Mouse (Mus musculus): ENCODE data around the gene Aurkb. TPM values are rescaled to one million over a fixed set of nuclear protein-coding genes. Genes with fewer than 3 reads are reported as not detected.

Gene Aurkb
- total and polyA plus RNA-seq, 3 experiments, result 120 to 170 (median 159) TPM

DNA sequence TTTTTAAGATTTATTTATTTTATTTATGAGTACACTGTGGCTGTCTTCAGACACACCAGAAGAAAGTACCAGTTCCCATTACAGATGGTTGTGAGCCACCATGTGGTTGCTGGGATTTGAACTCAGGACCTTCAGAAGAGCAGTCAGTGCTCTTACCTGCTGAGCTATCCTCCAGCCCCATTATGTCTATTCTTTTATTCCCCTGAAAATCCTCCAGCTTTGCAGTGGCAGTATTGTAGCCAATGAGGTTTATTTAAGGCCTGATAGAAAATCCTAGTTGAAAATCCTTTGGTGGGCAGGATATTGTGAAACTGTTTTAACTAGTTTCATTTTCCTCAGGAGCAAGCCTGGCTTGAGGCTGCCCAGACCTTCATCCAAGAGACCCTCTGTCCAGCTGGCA is 24.8 kb upstream of the Aurkb start:
- no peak for DNase-seq (ENCODE audit: low read depth, low spot score)
- peaks cover 7% of the 10 kb centered on the region in 2 experiments; a peak in 3 of 4 replicates for H3K36me3 ChIP-seq (ENCODE audit: control insufficient read depth in 1 of 2, insufficient read depth in 2 of 2, low read length in 2 of 2)

DNA sequence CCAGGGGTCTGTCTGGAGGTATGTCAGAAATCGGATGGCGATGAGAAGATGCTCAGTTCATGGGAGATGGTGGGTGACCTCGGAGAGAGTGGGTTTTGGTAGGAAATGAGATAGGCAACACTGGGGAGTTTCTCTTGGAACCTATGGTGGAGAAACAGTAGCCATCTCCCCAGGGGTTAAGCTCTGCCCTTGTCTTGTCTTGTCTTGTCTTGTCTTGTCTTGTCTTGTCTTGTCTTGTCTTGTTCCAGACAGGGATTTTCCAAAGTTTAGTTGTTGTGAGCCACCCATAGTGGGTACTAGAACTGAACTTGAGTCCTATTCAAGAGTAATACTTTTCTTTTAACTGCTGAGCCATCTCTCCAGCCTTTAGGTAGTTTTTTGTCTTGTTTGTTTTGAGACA is 18.9 kb upstream of the Aurkb start:
- Histone ChIP-seq H3K4me1 (ENCODE audit: control insufficient read depth in 1 of 2, insufficient read depth in 2 of 2, low read length in 2 of 2) (no peaks in the 10 kb centered on the region), H3K36me3 (ENCODE audit: control insufficient read depth in 1 of 2, insufficient read depth in 2 of 2, low read length in 2 of 2) (peaks cover 0 to 10% of the 10 kb centered on the region in 2 experiments; a peak in 2 of 4 replicates), H3K27me3 (ENCODE audit: control insufficient read depth in 1 of 2, insufficient read depth in 2 of 2, low read length in 2 of 2) (no peaks in the 10 kb centered on the region), H3K79me2 (ENCODE audit: control insufficient read depth, insufficient read depth, low read length, poor library complexity) (no peaks in the 10 kb centered on the region), H3K9me3 (replicated peaks; ENCODE audit: insufficient read depth, low read length) (no peaks in the 10 kb centered on the region), H3K9ac (ENCODE audit: control insufficient read depth, low read depth, low read length, poor library complexity, severe bottlenecking) (no peak overlapping the region), H3K27ac (ENCODE audit: control insufficient read depth, low read depth, low read length) (no peak overlapping the region), H3K4me3 (ENCODE audit: control insufficient read depth in 1 of 2, insufficient read depth in 1 of 2, low read depth in 2 of 2, low read length in 2 of 2) (no peak overlapping the region)
- TF ChIP-seq ZKSCAN1 (IDR thresholded peaks at IDR 0.05; ENCODE audit: low read depth, low read length) (no peak), NRF1 (IDR thresholded peaks at IDR 0.05; ENCODE audit: insufficient read depth, low read depth, low read length, poor library complexity, severe bottlenecking) (no peak), POLR2AphosphoS5 (IDR thresholded peaks at IDR 0.05; ENCODE audit: borderline replicate concordance, low read depth, low read length) (no peak), ELF1 (IDR thresholded peaks at IDR 0.05; ENCODE audit: low read depth, low read length) (no peak), TBP (IDR thresholded peaks at IDR 0.05; ENCODE audit: low read depth, low read length) (no peak), RCOR1 (IDR thresholded peaks at IDR 0.05; ENCODE audit: low read depth, low read length) (no peak), E2F4 (IDR thresholded peaks at IDR 0.05; ENCODE audit: borderline replicate concordance, low read depth, low read length) (no peak), SMC3 (IDR thresholded peaks at IDR 0.05; ENCODE audit: low read depth, low read length) (no peak), JUND (IDR thresholded peaks at IDR 0.05; ENCODE audit: low read depth, low read length) (no peak), KAT2A (conservative IDR thresholded peaks at IDR 0.05; ENCODE audit: low read depth, low read length) (no peak), RAD21 (IDR thresholded peaks at IDR 0.05; ENCODE audit: low read depth, low read length) (no peak), ZMIZ1 (IDR thresholded peaks at IDR 0.05; ENCODE audit: low read depth, low read length) (no peak), USF2 (IDR thresholded peaks at IDR 0.05; ENCODE audit: borderline replicate concordance in 1 of 2, insufficient read depth in 1 of 2, low read depth in 1 of 2, low read length in 2 of 2) (no peak), ZC3H11A (IDR thresholded peaks at IDR 0.05; ENCODE audit: low read depth, low read length) (no peak), POLR2A (IDR thresholded peaks at IDR 0.05; ENCODE audit: control insufficient read depth in 1 of 2, insufficient read depth in 1 of 2, low read depth in 1 of 2, low read length in 2 of 2, poor library complexity in 1 of 2) (no peak), MAX (IDR thresholded peaks at IDR 0.05; ENCODE audit: low read length) (no peak), MAFK (IDR thresholded peaks at IDR 0.05; ENCODE audit: borderline replicate concordance, low read depth, low read length) (no peak), CHD1 (IDR thresholded peaks at IDR 0.05; ENCODE audit: low read depth, low read length) (no peak), POLR2AphosphoS2 (IDR thresholded peaks at IDR 0.05; ENCODE audit: low read length) (no peak)
- no peak for DNase-seq (ENCODE audit: low read depth, low spot score)

More for the DNA sequence above, 24.8 kb upstream of the Aurkb start:
- H3K79me2 ChIP-seq (ENCODE audit: control insufficient read depth, insufficient read depth, low read length, poor library complexity), result peaks cover 13% of the 10 kb centered on the region
- no peaks in the 10 kb centered on the region for H3K27me3 ChIP-seq (ENCODE audit: control insufficient read depth in 1 of 2, insufficient read depth in 2 of 2, low read length in 2 of 2)
- no peak overlapping the region for H3K9ac ChIP-seq (ENCODE audit: control insufficient read depth, low read depth, low read length, poor library complexity, severe bottlenecking)
- no peak overlapping the region for H3K27ac ChIP-seq (ENCODE audit: control insufficient read depth, low read depth, low read length)
- TF ChIP-seq CTCF (IDR thresholded peaks at IDR 0.05 in 2 of 3, conservative IDR thresholded peaks at IDR 0.05 in 1 of 3; ENCODE audit: control insufficient read depth in 1 of 3, insufficient read depth in 1 of 3, low read depth in 2 of 3, low read length in 3 of 3, poor library complexity in 1 of 3, severe bottlenecking in 1 of 3), result no peak
- TF ChIP-seq TBP (IDR thresholded peaks at IDR 0.05; ENCODE audit: low read depth, low read length), result peak; percentile 90
- no peak overlapping the region for H3K4me3 ChIP-seq (ENCODE audit: control insufficient read depth in 1 of 2, insufficient read depth in 1 of 2, low read depth in 2 of 2, low read length in 2 of 2)
- H3K4me1 ChIP-seq (ENCODE audit: control insufficient read depth in 1 of 2, insufficient read depth in 2 of 2, low read length in 2 of 2), result peaks cover 2 to 11% of the 10 kb centered on the region in 2 experiments; a peak in 3 of 4 replicates
- H3K9me3 ChIP-seq (replicated peaks; ENCODE audit: insufficient read depth, low read length), result no peaks in the 10 kb centered on the region

Measured in MEL (cell line).